Mouse (Mus musculus) cerebellum, postnatal 25 days (tissue): Measurements from ENCODE around the gene Aunip.

Experiments
- DNase-seq, 2 experiments: peaks; one replicate each; pipeline ENCODE4 v3.0.0; 2021; ENCODE audit warnings: mixed read lengths in 2 of 2

Gene Aunip

DNA sequence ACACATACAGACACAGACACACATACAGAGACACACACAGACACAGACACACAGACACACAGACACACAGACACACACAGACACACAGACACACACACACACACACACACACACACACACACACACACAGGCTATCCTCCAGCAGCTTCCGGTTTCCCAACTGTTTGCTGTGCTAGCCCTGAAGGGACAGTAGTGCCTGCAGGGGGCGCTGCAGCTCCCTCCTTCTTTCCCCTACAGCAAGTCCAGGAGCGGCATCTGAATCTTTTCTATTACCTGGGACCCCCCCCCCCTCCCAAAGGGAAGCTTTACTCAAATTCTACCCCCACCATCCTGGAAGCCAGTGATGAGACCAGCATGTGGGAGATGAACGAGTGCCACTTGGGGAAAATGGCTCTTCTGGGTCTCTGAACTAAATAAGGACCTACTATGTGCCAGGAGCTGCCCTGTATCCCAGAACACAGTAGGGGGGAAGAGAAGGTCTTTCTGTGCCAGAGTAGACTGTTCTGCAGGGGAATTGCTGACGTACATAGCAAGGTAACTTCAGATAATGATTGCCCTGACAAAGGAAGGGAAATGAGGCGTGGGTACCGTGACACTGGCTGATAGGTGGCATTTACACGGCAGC lies 45.3 kb downstream of the Aunip start:
- peak; percentile 55 to 77 for DNase-seq

DNA sequence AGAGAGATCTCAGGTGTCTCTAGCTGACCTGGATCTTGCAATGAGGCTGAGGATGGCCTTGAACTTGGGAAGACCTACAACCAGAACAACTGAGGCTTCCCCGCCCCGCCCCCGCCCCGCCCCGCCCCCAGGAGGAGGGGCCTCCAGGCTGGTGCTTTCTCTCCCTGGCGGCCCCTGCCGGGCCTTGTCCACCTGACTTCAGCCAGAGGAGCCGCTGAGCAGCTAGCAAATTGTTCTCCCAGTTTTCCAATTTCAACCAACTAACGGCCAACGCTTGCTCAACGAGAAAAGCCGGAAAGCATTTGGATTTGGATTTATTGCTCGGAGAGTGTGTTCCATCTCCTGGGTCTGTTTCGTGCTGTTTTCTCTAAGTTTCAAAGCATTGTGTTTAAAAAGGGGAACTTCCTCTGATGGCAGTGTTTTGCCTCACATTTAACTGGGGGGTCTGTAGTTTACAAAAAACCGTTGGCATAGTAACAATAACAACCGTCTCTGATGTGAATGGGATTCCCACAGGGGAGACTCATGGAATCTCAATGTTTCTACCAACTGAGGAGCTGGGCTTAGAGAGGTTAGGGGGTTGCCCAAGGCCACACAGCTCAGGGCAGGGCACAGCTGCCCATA lies 46.9 kb downstream of the Aunip start:
- DNase-seq, result no peak

DNA sequence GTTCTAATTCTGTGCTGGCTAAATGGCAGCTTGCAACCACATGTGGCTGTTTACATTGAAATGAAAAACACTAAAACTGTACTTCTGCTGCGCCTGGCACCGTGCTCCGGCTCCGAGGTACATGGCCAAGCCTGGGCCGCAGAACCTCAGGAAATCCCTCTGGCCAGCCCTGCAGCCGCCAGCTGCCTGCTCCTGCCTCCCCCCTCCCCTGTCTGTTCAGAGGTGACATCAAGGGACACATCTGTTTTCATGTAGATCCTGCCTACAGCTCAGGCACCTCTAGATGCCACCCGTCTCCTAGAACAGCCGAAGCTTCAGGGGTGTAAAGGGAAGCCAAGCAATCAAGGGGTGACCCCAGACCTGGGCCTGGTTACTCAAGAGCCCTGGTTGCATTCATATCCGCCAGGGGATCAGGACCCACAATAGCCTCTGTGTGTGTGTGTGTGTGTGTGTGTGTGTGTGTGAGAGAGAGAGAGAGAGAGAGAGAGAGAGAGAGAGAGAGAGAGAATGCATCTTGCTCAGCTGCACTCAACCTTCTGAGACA lies 47.8 kb downstream of the Aunip start:
- no peak for DNase-seq

DNA sequence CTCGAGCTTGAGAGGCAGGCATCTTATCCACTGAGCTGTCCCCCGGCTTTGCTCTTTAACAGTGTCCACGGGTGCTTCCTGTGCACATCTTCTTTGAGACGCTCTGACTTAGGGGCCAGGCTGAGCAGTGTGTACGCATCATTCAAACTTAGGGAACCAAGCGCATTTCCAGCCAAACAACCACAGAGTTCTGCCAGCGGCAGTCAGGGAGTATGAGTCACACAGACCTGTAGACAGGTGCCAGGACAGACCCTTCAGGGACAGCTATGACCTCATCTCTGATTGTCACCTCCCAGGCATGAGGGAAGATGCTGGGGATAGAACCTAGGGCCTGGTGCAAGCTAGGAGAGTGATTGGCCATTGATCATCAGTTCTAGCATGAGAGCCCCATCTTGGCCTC lies 48.4 kb downstream of the Aunip start:
- no peak for DNase-seq

DNA sequence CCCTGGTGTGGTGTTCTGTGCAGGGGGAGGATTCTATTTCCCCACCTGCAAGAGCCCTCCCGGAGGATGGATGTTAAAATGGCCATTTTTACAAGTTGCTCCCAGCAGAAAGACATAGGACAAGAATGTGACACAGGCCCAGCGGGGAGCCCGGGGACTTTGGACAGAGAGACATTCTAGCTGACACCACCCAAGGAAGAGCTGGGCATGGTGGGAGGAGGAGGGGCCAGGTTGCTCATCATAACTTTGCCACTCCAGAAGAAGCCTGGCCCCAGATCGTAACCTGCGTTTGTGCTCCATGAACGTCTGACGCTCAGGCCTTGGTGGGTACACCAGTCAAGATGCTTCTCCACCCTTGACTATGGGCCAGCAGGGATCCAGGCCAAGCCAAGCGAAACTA lies 49.9 kb downstream of the Aunip start:
- DNase-seq, result no peak

DNA sequence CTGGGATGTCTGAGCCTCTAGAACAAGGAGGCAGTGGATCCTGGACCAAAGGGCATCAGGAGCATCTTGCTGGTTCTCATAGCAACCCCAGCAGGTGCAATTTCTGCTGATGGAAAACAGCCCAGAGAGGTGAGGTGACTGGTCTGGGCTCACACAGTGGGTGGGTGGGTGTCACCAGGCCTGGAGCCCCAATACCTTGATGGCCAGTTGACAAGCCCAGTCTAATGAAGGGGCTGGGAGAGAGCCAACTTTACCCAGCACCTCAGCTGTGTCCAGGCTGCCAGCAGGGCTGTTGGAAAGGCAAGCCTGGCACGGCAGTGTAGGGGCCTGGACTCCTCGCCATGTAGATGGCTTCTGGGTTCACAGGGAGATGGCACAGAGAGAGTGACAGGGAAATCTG lies 51.2 kb downstream of the Aunip start:
- DNase-seq, result peak; percentile 68 to 72

DNA sequence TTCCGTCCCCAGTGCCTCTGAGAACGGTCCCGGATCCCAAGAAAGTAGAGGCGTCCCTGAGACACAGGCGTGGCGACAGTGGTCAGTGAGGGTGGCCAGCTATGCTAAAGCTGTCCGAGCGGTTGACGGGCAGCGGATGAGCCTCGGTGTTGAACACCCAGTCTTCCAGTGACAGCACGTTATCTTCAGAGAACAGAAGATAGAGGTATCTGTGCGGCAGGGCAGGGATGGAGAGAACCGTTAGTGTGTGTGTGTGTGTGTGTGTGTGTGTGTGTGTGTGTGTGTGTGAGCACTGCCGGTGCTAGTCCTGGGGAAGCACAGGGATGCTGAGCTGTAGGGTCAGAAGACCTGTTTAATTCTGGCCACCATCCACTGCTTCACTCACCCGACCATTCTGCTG lies 52.8 kb downstream of the Aunip start:
- DNase-seq, result peak in 1 of 2 experiments; percentile 28

DNA sequence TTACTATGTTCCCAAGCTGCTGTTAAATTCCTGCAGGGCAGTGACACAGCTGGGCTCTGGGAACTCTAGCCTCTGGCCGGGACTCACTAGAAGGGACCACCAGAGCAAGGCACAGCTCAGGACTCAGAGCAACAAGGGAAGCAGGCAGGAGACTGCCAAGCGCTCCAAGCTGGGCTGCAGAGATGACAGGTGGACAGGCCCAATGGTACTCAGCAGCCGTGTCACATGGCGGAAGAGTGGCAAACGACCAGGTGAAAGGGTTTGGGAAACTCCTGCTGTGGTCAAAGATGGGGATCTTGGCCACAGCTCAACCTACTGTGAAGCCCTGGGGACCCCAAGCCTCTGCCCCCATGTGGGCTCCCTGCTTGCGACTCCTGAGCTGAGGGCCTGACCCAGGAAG lies 53.3 kb downstream of the Aunip start:
- DNase-seq, result peak; percentile 56 to 60

DNA sequence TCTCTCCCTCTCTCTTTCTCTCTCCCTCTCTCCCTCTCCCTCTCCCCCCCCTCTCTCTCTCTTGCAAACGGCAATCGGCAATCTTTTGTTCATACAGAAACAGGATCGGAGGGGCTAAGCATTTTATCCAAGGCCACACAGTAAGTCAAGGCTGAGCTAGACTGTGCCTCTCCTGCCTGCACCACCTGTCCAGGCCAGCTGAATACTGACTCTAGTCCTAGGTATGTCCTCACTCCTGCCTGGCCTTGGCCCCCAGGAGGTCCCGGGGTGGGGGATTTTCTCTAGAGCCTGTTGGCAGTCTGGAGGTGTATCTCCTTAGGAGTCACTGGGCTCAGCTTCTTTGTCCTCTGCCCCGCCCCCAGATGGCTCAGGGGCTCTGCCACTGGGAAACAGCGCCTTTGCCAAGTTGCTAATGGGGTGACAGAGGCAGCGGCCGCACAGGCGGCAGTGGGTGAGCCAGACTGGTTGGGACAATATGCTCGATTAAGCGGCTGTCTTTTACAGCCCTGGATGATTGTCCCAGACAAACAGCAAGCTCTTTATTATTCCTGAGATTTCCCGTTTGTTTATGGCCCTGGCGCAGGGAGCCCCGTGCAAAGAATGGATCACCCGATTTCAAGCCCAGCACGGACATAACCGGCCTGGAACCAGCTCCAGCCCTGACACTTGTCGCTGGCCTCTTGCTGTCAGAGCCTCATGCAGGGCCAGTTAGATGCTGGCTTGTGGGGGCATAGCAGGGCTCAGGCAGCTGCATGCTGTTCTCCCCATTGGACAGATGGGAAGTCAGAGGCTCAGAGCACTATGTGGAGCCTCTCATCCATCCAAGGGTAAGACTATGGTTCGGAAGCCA lies 56.8 kb downstream of the Aunip start:
- peak; percentile 52 to 72 for DNase-seq

DNA sequence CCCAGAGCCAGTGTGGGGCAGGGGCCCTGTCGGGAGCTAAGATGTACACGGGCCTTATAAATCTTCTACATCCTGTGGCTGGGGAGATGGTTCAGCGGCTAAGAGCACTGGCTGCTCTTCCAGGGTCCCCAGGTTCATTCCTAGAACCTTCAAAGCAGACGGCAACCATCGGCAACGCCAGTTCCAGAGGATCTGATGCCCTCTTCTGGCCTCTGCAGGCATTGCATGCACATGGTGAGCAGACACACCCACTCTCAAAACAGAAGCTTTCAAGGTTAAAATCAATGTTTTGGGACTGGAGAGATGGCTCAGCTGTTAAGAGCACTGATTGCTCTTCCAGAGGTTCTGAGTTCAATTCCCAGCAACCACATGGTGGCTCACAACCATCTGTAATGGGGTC lies 58.4 kb downstream of the Aunip start:
- DNase-seq, result peak; percentile 52 to 71

DNA sequence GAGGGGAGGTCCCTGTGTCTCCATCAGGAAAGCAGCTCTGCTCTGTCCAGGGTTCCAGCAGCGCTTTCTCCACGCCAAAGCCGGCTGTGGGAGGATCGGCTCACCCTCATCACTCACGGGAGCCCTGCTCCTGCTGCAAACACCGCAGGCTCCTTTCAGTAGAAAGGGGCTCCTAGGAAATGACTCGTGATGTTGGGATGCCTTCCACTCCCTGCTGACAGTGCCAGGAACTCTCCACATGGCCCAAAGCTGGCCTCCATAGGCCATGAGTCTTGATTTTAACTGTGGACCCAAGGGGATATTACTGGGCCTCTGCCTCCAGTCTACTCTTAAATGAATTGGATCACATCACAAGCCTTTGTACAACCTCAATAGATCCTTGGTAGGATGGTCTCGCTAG lies 59.0 kb downstream of the Aunip start:
- no peak for DNase-seq

DNA sequence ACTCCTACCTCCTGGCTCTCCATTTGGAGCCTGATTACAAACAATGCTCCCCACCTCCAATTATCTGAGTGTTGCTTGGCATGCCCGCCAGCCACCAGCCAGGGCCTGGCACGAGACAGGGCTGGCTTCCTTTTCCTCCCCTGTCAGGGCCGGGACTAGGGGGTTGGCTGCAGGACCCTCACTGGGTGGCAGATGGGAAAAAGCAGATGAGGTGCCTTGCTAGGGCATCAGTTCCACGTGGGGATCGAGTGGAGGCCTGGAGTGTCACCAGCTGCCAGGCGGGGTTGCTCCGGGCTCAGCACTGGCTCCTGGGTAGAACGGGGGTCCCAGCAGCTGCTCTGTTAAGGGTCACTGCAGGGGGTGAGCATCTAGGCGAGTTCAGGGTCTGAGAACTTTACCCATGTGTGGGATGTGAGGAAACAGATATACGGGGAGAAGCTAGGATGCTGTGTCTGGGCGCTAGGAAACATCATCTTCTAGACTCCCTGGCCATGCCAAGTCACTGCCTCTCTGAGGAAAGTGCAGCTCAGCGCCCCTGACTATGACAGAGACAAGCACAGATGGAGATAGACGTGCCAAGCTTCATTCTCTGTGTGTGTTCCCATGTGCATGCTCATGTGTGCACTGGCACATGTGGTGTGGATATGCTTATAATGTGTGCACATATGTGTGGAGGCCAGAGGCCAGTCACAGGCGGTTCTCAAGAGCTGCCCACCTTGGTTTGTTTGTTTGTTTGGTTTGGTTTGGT lies 60.1 kb downstream of the Aunip start:
- peak; percentile 46 to 55 for DNase-seq

DNA sequence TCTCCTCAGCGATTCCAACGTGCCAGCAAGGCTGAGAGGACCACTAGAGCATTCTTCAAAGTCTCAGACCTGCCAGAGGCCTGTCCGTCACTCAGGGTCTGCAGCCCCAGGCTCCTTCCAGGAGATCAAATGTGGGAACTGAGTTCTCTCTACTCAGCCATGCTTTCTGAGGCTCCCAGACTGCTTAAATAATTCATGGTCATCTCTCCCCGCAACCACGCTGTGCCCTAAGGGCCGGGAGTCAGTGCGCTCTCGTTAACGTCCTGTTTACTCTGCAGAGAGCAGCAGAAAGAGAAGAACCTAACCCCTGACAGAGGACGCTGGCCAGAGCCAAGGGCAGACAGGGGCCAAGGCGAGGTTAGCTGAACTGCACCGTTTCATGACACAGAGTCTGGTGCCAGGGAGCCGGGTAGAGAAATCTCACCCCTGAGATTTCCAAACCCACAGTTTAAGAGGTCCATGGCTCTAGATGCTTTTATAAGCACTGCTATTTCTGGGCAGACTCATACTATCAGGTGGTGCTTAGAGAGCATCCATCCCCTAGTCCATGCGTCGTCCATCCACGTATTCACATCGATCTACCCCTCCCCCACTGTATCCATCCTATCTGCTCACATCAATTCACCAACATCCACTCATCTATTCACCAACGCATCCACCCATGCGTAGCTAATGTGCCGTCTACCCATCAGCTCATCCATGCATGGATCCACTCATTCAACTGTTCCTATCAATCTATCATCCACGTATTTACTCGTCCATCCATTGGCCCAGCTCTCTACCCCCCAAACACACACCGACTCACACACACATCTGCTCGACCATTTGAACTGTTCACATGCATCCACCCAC lies 61.9 kb downstream of the Aunip start:
- no peak for DNase-seq
